Mouse (Mus musculus) small intestine, adult 2 months (tissue): ENCODE results near the gene Myzap. TPM values are rescaled to one million over a fixed set of nuclear protein-coding genes. Genes with fewer than 3 reads are reported as not detected.

Experiments used
- H3K27ac ChIP-seq: fragments of 200-500 bp; 2 replicates; pipeline ENCODE4 v1.5.1; 2012; ENCODE audit warnings: low read depth, low read length, control low read depth, inconsistent platforms; ENCODE audit not compliant: insufficient read depth
- H3K27me3 ChIP-seq: fragments of 200-500 bp; 2 replicates; pipeline ENCODE4 v1.6.1; 2012; ENCODE audit warnings: mild to moderate bottlenecking, moderate library complexity, low read length, inconsistent platforms; ENCODE audit not compliant: control insufficient read depth, insufficient read depth
- H3K36me3 ChIP-seq: fragments of 200-500 bp; 2 replicates; pipeline ENCODE4 v1.6.1; 2012; ENCODE audit warnings: mild to moderate bottlenecking, low read length, control low read depth, inconsistent platforms; ENCODE audit not compliant: control insufficient read depth, insufficient read depth
- H3K4me1 ChIP-seq: fragments of 200-500 bp; 2 replicates; pipeline ENCODE4 v1.6.1; 2012; ENCODE audit warnings: low read length, inconsistent platforms, mixed read lengths; ENCODE audit not compliant: control insufficient read depth, insufficient read depth, insufficient read length
- H3K4me3 ChIP-seq: fragments of 200-500 bp; 2 replicates; pipeline ENCODE4 v1.5.1; 2012; ENCODE audit warnings: low read depth, mild to moderate bottlenecking, control low read depth, inconsistent platforms, low read length, moderate library complexity
- CTCF ChIP-seq: fragments of 200-500 bp; IDR thresholded peaks from 2 replicates; pipeline ENCODE4 v1.5.1; 2012; ENCODE audit warnings: low read depth, mild to moderate bottlenecking, control low read depth, inconsistent platforms, low read length, moderate library complexity, mixed read lengths; ENCODE audit not compliant: insufficient replicate concordance, insufficient read length; ENCODE audit errors: extremely low read depth
- POLR2A ChIP-seq: fragments of 200-500 bp; IDR thresholded peaks from 2 replicates; pipeline ENCODE4 v1.6.1; 2012; ENCODE audit warnings: low read depth, mild to moderate bottlenecking, control low read depth, inconsistent platforms, low read length, moderate library complexity
- WGBS: fragments of 180-500 bp; shearing (Covaris S2); methylation state at CpG from one replicate; pipeline ENCODE4 v1.1.7; 2018; 5-methylcytosine and 5-hydroxymethylcytosine counted together
- polyA plus RNA-seq: library from polyadenylated mRNA; depleted of rRNA; stranded (reverse); fragments of >200 nt; gene quantifications from 2 replicates; pipeline ENCODE4 v1.2.3, GENCODE M21; 2012; rRNA removed

The Myzap gene
- polyA plus RNA-seq, 1 experiment: 14.2 TPM

DNA sequence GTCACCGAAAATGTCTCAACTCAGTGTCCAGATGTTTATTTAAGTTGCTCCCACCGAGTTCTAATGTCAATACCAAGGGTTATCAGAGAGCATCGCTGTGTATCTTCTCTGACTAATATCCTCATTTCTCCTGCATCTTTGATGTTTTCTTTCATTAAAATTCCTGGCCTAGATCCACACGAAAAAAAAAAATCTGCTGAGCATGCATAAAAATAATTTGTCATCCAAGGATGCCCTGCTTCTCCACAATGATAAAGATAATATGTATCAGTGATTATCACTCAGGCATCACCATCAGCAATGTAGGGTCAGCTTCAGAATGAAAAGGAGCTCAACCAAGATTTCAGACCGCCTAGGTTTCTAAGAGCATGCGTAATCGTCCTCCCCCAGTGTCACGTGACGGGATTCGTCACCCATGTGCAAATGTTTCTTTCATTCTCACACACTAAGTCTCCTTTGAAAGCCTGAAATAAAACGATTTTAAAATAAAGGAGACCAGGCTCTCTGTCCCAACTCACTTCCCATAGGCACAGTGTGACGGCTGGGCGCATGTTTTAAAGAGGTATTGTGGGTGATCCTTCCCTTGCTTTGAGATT is 129.0 kb downstream of the Myzap start:
- TF ChIP-seq CTCF: no peak
- no peak for TF ChIP-seq POLR2A
- Histone ChIP-seq H3K27me3 (no peaks in the 10 kb centered on the region), H3K36me3 (no peaks in the 10 kb centered on the region), H3K27ac (no peak overlapping the region), H3K4me1 (no peaks in the 10 kb centered on the region), H3K4me3 (no peak overlapping the region)
- WGBS: 68% methylated on average over 13 of the region's 13 CpGs

DNA sequence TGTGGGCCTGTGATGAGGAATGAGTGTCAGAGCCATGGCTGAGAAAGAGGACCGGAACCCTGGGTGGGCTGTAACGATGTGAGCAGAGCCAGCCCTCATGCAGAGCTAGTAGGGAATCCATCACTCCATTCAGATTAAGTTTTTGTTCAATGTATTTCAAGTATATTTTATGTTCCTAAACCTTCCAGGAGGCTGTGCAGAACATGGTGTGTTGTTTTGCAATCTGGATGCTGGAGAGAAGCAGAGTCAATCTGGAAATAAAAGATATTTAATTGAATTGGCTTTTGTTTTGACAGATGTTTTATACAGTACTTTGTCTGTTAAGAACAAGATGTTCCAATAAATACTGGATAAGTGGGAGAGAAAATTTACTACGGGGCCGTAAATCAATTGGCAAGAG is 135.4 kb downstream of the Myzap start:
- no peaks in the 10 kb centered on the region for H3K4me1 ChIP-seq
- H3K27ac ChIP-seq: no peak overlapping the region
- no peak overlapping the region for H3K4me3 ChIP-seq
- TF ChIP-seq CTCF: no peak
- TF ChIP-seq POLR2A: no peak
- peaks cover 2% of the 10 kb centered on the region; the same call in 1 of the 2 replicates for H3K27me3 ChIP-seq
- no peaks in the 10 kb centered on the region for H3K36me3 ChIP-seq
- 49% methylated on average over 4 of the region's 4 CpGs for WGBS

Other genes starting within 250 kb of the Myzap start
- gene Polr2m, start 106.4 kb downstream of the Myzap start, polyA plus RNA-seq: 581 and 681 TPM in 2 replicates
- gene Cgnl1, start 179.2 kb upstream of the Myzap start, polyA plus RNA-seq: 1.0 and 2.0 TPM in 2 replicates